Mouse (Mus musculus) hindbrain, embryonic 14.5 days (tissue): ENCODE data around the gene Ccr8. TPM values are rescaled to one million over a fixed set of nuclear protein-coding genes. Genes with fewer than 3 reads are reported as not detected.

Experiments
- ATAC-seq: fragments of 200-750 bp; cut with Nextera tagmentation; 2 replicates; pipeline ENCODE4 v1.8.0; 2017; ENCODE audit warnings: moderate number of reproducible peaks, mild to moderate bottlenecking, moderate TSS enrichment, moderate library complexity; ENCODE audit not compliant: low FRiP score
- DNase-seq: peaks from one replicate; pipeline ENCODE4 v3.0.0-alpha.2; 2015; ENCODE audit warnings: low spot score
- H3K27ac ChIP-seq: fragments of 300-500 bp; sonication (generic); 2 replicates; pipeline ENCODE4 v1.5.1; 2014; ENCODE audit warnings: mild to moderate bottlenecking, moderate library complexity
- H3K27me3 ChIP-seq: fragments of 300-500 bp; sonication (generic); 2 replicates; pipeline ENCODE4 v1.6.1; 2014; ENCODE audit warnings: mild to moderate bottlenecking, low read length, mixed read lengths; ENCODE audit not compliant: control insufficient read depth, insufficient read depth
- H3K36me3 ChIP-seq: fragments of 300-500 bp; sonication (generic); replicated peaks from 2 replicates; pipeline ENCODE4 v1.6.1; 2014; ENCODE audit not compliant: control insufficient read depth, insufficient read depth
- H3K4me1 ChIP-seq: fragments of 300-500 bp; sonication (generic); replicated peaks from 2 replicates; pipeline ENCODE4 v1.6.1; 2014; ENCODE audit warnings: antibody characterized with exemption, low read length, mixed read lengths; ENCODE audit not compliant: control insufficient read depth, insufficient read depth
- H3K4me2 ChIP-seq: fragments of 300-500 bp; sonication (generic); replicated peaks from 2 replicates; pipeline ENCODE4 v1.6.1; 2014; ENCODE audit warnings: mild to moderate bottlenecking, moderate library complexity
- H3K4me3 ChIP-seq: fragments of 300-500 bp; sonication (generic); replicated peaks from 2 replicates; pipeline ENCODE4 v1.5.1; 2014; ENCODE audit warnings: mild to moderate bottlenecking, low read length
- H3K9ac ChIP-seq: fragments of 300-500 bp; sonication (generic); 2 replicates; pipeline ENCODE4 v1.6.1; 2014
- H3K9me3 ChIP-seq: fragments of 300-500 bp; sonication (generic); 2 replicates; pipeline ENCODE4 v1.6.1; 2016; ENCODE audit warnings: low read length; ENCODE audit not compliant: control insufficient read depth
- WGBS: fragments of 180-500 bp; shearing (Covaris S2); extraction: QIAGEN DNeasy Blood & Tissue Kit; methylation state at CpG from one replicate; pipeline ENCODE4 v1.1.7; 2014; 5-methylcytosine and 5-hydroxymethylcytosine counted together
- polyA plus RNA-seq: library from polyadenylated mRNA; unstranded; fragments of >200 nt; fragmentation: Nextera tagmentation; extraction: Ambion mirVana; gene quantifications from 2 replicates; pipeline ENCODE4 v1.2.1, GENCODE M21; 2014

Gene Ccr8
- not detected in 2 replicates for polyA plus RNA-seq

DNA sequence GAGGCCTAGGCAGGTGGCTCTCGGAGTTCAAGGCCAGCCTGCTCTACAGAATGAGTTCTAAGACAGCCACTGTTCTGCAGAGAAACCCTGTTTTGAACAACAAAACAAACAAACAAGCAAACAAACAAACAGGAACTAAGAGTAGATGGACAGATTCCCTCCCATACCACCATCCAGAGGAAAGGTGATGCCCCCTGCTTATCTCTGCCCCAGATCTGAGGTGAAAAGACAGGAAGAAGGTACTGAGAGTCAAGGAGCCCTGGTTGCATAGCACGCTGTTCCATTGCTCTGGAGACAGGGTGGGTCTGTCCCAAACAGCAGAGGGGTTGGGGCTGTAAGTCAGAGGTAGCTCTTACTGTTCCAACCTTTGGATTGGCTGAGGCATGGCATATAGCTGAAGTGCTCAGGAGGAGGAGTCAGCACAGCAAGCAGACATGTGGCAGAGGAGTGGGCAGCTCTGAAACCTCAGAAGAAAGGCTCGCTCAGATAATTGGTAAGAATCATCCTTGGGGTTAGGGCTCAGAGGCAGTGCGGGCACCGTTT, at the start of gene Ccr8:
Gene Ccr8, plus strand, starts transcription at position 419 of the 543 bp plus-strand sequence.
- H3K4me2 ChIP-seq: no peak within 1 kb of the TSS
- WGBS: 78% methylated on average over 5 of the region's 5 CpGs
- no peaks in the 10 kb centered on the region for H3K36me3 ChIP-seq
- no peak within 1 kb of the TSS for H3K4me3 ChIP-seq
- no peak for DNase-seq
- H3K9me3 ChIP-seq: no peaks in the 10 kb centered on the region
- no peak within 1 kb of the TSS for H3K27ac ChIP-seq
- ATAC-seq: no peak
- H3K9ac ChIP-seq: no peak within 1 kb of the TSS
- no peaks in the 10 kb centered on the region for H3K4me1 ChIP-seq
- no peaks in the 10 kb centered on the region for H3K27me3 ChIP-seq

DNA sequence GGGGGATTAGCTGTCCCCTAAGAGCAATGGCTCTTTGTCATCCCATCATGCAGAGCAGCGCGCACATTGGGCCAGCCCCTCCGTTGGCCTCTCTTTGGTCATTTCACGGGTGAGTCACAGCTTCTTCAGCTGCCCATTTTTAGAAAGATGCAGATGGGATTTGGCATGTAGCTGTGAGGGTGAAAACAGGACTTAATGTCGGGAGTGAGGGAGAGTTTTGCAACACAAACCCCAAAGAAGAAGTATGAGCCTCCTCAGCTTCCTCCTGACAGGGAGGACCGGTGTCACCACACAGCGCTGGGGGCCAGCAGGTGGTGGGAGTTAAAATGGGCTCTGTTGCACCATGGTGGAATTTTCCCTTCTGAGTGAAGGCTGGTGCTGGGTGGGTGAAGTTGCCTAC, 48.8 kb upstream of the Ccr8 start:
- DNase-seq: no peak

GRCm38 (mm10) chr9:120048495-120048894, 43.4 kb upstream of the Ccr8 start:
- Histone ChIP-seq H3K4me1 (no peaks in the 10 kb centered on the region), H3K27me3 (no peaks in the 10 kb centered on the region), H3K36me3 (no peaks in the 10 kb centered on the region), H3K4me3 (no peak overlapping the region), H3K4me2 (no peak overlapping the region), H3K9ac (no peak overlapping the region), H3K9me3 (no peaks in the 10 kb centered on the region), H3K27ac (no peak overlapping the region)
- no peak for DNase-seq
- 75% methylated on average over 6 of the region's 6 CpGs for WGBS
- no peak for ATAC-seq

More for the DNA sequence above, 48.8 kb upstream of the Ccr8 start:
- Histone ChIP-seq H3K36me3 (no peaks in the 10 kb centered on the region), H3K4me2 (no peak overlapping the region), H3K9ac (no peak overlapping the region), H3K27ac (no peak overlapping the region), H3K9me3 (no peaks in the 10 kb centered on the region), H3K27me3 (no peaks in the 10 kb centered on the region), H3K4me3 (no peak overlapping the region), H3K4me1 (no peaks in the 10 kb centered on the region)
- 81% methylated on average over 7 of the region's 7 CpGs for WGBS
- ATAC-seq: no peak

- no peaks in the 10 kb centered on the region for H3K36me3 ChIP-seq
- 81% methylated on average over 3 of the region's 3 CpGs for WGBS
Observed at GRCm38 (mm10) chr9:120049407-120049806, 42.5 kb upstream of the Ccr8 start.

GRCm38 (mm10) chr9:120054545-120055277, 37.2 kb upstream of the Ccr8 start:
- Histone ChIP-seq H3K9me3 (no peaks in the 10 kb centered on the region), H3K4me3 (no peak overlapping the region), H3K27me3 (no peaks in the 10 kb centered on the region), H3K9ac (no peak overlapping the region), H3K36me3 (no peaks in the 10 kb centered on the region), H3K4me2 (no peak overlapping the region), H3K4me1 (no peaks in the 10 kb centered on the region), H3K27ac (no peak overlapping the region)
- DNase-seq (no peak), ATAC-seq (no peak)
- 39% methylated on average over 8 of the region's 8 CpGs for WGBS

More at GRCm38 (mm10) chr9:120049407-120049806, 42.5 kb upstream of the Ccr8 start:
- H3K4me2 ChIP-seq: no peak overlapping the region
- DNase-seq: no peak
- H3K9ac ChIP-seq: no peak overlapping the region
- no peak for ATAC-seq
- no peaks in the 10 kb centered on the region for H3K27me3 ChIP-seq
- no peak overlapping the region for H3K27ac ChIP-seq
- no peaks in the 10 kb centered on the region for H3K9me3 ChIP-seq
- no peak overlapping the region for H3K4me3 ChIP-seq
- H3K4me1 ChIP-seq: no peaks in the 10 kb centered on the region

DNA sequence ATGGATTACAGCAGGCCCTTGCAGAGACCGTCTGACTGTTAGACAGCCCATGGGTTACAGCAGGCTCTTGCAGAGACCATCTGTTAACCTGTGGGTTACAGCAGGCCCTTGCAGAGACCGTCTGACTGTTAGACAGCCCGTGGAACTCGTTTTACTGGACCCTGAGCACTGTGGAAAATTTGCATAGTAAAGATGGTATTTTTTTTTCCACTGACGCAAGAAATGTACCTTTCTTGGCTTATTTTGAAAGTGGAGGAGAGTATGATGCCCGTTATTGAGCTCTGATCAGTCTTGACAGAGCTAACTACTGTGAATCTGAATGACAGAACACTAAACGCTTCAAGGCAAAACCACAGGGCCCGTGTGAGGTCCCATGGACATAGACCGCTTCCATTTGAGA, 35.7 kb upstream of the Ccr8 start:
- Histone ChIP-seq H3K27ac (no peak overlapping the region), H3K4me2 (no peak overlapping the region), H3K4me1 (no peaks in the 10 kb centered on the region), H3K36me3 (no peaks in the 10 kb centered on the region), H3K9me3 (no peaks in the 10 kb centered on the region), H3K27me3 (no peaks in the 10 kb centered on the region), H3K9ac (no peak overlapping the region), H3K4me3 (no peak overlapping the region)
- 82% methylated on average over 9 of the region's 9 CpGs for WGBS
- DNase-seq (no peak), ATAC-seq (no peak)

DNA sequence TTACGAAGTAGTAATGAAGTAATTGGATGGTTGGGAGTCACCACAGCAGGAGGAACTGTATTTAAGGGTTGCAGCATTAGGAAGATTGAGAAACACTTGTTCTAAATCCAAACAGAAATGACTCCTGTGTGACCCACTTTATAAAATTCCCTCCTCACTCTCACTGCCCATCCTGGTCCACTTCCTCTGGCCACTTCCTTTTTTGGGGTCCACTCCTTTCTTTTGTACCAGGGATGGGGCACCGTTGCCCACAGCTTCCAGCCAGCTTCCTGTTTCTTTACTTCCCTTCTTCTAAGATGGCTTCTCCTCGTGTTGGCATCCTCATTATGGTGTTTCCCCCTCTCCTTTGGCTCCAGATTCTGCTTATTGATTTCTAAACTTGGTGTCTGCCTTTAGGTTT, 33.2 kb upstream of the Ccr8 start:
- Histone ChIP-seq H3K27ac (no peak overlapping the region), H3K9me3 (no peaks in the 10 kb centered on the region), H3K36me3 (no peaks in the 10 kb centered on the region), H3K4me2 (no peak overlapping the region), H3K9ac (no peak overlapping the region), H3K4me3 (no peak overlapping the region), H3K4me1 (no peaks in the 10 kb centered on the region), H3K27me3 (no peaks in the 10 kb centered on the region)
- WGBS: 84% methylated on average over 3 of the region's 3 CpGs
- no peak for DNase-seq
- no peak for ATAC-seq

GRCm38 (mm10) chr9:120064317-120064716, 27.6 kb upstream of the Ccr8 start:
- no peaks in the 10 kb centered on the region for H3K36me3 ChIP-seq
- 61% methylated on average over 4 of the region's 4 CpGs for WGBS
- H3K4me3 ChIP-seq: no peak overlapping the region
- H3K27ac ChIP-seq: no peak overlapping the region
- no peaks in the 10 kb centered on the region for H3K9me3 ChIP-seq
- no peak overlapping the region for H3K9ac ChIP-seq
- DNase-seq (no peak), ATAC-seq (no peak)
- no peaks in the 10 kb centered on the region for H3K27me3 ChIP-seq
- no peaks in the 10 kb centered on the region for H3K4me1 ChIP-seq
- H3K4me2 ChIP-seq: no peak overlapping the region

DNA sequence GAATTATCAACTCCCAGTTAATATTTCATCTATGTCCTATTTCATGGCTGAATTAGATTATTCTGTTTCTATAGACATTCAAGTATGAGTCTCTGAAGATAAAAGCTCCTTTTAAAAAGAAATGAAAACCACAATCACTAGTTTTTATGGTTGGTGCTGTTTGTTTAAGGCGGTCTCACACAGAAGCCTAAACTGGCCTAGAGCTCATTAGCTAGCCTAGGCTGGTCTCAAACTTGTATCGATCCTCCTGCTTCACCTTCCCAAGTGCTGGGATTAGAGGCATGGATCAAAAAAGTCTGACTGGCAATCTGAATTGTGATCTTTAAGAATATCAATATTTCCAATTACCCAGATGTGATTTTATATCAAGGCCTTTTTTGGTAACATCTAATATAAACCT, 24.3 kb upstream of the Ccr8 start:
- Histone ChIP-seq H3K27me3 (no peaks in the 10 kb centered on the region), H3K4me2 (no peak overlapping the region), H3K4me1 (no peaks in the 10 kb centered on the region), H3K4me3 (no peak overlapping the region), H3K9ac (no peak overlapping the region), H3K36me3 (no peaks in the 10 kb centered on the region), H3K27ac (no peak overlapping the region), H3K9me3 (no peaks in the 10 kb centered on the region)
- DNase-seq: no peak
- WGBS: 92% methylated on average over 2 of the region's 2 CpGs
- ATAC-seq: no peak
